Mouse (Mus musculus) right cerebral cortex, postnatal 36 days (tissue): Measurements from ENCODE around the gene Cnr2.

ENCODE experiments used
- DNase-seq, 2 experiments: peaks; one replicate each; pipeline ENCODE4 v3.0.0; 2022; ENCODE audit warnings: low spot score in 2 of 2, mixed read lengths in 1 of 2

The Cnr2 gene

DNA sequence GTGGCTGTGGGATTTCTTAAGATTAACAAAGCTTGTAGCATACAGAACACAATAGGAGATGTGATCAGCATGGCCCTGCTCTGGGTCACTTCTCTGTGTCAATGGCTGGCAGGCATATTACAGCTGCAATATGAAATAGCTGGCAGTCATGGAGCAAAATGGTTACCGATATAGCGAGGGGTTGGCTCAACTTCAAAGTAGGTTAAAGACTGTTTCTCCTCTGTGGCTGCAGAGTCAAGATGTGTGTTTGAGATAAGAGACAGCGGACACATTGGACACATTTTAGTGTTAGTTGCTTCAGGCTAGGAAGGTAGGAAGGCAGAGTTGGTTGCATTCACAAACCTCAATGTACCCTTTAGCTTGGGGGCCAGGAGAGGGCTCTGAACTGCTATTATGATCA, 11.4 kb downstream of the Cnr2 start:
- no peak for DNase-seq

DNA sequence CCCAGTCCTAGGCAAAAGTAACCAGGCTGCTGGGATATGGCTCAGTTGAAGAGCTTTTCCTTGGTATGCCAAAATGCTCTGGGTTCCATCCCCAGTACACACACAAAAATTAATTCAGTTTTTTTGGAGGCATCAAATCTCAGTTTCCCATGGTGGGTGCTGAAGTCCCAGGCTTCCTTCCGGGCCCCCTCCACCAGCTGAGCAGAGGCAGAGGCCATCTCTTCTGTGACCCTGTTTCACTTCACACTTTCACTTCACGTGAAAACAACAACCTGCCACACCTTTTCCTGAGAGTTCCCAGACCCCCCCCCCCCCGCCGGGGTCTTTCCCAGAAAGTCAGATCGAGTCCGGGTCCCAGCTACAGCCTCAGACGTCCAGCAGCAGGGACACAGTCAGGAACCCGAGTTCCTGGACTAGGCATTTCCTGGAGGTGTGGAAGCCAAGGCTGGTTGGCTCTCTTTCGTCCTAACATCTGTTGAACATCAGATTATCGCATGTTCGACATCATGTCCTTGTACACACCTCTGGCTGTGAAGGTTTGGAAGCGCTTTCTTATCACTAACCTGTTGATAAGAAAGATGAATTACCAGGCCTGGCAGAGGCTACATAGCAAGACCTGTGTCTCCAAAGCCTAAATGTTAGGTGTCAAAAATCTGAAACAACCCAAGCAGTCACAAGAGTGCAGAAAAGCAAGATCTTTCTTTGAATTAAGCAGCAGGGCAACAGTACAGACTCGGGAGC, 14.3 kb downstream of the Cnr2 start:
- no peak for DNase-seq

- no peak for DNase-seq
Observed at GRCm38 (mm10) chr4:135911531-135911930, 16.3 kb downstream of the Cnr2 start.

GRCm38 (mm10) chr4:135912164-135912563, 17.0 kb downstream of the Cnr2 start:
- no peak for DNase-seq

GRCm38 (mm10) chr4:135912835-135913234, 17.6 kb downstream of the Cnr2 start:
- DNase-seq: no peak

GRCm38 (mm10) chr4:135913433-135913832, 18.2 kb downstream of the Cnr2 start:
- DNase-seq: no peak

DNA sequence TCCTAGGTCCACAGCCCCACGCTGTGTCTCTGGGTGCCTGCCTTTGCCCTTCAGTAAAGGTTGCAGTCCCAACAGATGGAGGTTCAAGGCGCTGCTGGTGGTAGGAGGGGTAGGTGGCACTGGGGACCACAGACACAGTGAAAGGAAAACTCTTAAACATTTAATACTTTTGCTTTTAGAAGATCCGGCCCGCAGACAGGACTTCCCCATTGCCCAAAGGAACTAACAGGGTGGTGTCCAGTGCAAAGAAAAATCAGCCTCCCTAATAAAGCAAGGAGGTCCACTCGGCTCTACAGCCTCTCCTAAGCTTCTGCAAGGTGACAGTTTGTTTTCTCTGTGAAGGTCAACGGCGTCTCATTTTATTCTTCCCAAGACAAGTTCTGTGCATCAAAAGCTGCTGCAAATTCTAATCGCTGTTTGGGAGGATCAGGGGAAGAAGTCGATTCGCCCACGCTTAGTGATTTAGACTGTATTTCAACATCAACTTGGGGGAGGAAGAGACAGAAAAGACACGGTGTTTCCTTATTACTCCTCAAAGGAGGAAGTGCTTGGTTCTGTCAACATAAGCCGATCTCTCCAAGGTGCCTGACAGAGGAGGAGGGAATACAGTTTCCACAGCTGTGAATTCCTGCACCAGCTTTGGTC, 23.6 kb downstream of the Cnr2 start:
- no peak for DNase-seq

- DNase-seq: no peak
Observed at GRCm38 (mm10) chr4:135919280-135919639, 24.1 kb downstream of the Cnr2 start.

- peak; percentile 89 to 90 for DNase-seq
Observed at GRCm38 (mm10) chr4:135920304-135921241, 25.4 kb downstream of the Cnr2 start, which contains the start of gene Fuca1. Gene Fuca1 (plus strand): TSS chr4:135920735.

- DNase-seq: no peak
Observed at GRCm38 (mm10) chr4:135921257-135922120, 26.3 kb downstream of the Cnr2 start.

- no peak for DNase-seq
Observed at GRCm38 (mm10) chr4:135922190-135922589, 27.0 kb downstream of the Cnr2 start.

DNA sequence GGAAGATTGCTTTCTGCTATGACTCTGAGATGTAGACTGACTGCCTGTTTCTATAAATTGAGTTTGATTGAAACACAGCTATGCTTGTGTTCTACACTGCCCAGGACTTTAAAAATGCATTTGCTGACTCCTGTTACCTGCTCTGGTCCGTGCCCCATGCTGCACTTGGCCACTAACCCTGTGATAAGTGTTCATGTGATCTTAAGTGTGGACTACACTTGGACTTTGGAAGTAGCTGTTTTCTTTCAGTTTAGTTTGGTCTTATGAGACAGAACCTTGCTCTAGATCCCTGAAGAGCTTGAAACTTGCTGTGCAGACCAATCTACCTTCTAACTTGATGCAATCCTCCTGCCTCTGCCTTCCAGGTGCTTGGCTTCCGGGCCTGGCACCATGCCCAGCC, 29.2 kb downstream of the Cnr2 start:
- no peak for DNase-seq

GRCm38 (mm10) chr4:135925341-135925740, 30.1 kb downstream of the Cnr2 start:
- DNase-seq: no peak

- DNase-seq: no peak
Observed at GRCm38 (mm10) chr4:135926195-135926808, 31.1 kb downstream of the Cnr2 start.

GRCm38 (mm10) chr4:135926861-135927260, 31.7 kb downstream of the Cnr2 start:
- no peak for DNase-seq

DNA sequence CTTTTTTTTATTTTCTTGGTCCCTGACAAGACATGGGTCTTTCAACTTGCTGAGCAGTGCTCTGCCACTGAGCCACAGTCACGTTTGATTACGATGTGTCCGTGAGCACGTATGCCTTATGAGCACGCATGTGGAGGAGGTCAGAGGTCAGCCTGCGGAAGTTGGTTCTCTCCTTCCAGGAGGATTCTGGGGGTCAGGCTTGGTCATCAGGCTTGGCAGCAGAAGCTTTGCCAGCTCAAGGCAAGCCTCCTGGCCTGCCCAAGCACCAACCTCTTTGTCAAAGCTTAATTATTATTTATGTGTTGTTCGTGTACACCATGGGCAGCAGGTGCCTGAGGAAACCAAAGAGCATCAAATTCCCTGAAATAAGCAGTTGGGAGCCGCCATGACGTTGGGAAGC, 33.2 kb downstream of the Cnr2 start:
- no peak for DNase-seq

GRCm38 (mm10) chr4:135929405-135929804, 34.2 kb downstream of the Cnr2 start:
- no peak for DNase-seq

GRCm38 (mm10) chr4:135929828-135930227, 34.6 kb downstream of the Cnr2 start:
- no peak for DNase-seq

DNA sequence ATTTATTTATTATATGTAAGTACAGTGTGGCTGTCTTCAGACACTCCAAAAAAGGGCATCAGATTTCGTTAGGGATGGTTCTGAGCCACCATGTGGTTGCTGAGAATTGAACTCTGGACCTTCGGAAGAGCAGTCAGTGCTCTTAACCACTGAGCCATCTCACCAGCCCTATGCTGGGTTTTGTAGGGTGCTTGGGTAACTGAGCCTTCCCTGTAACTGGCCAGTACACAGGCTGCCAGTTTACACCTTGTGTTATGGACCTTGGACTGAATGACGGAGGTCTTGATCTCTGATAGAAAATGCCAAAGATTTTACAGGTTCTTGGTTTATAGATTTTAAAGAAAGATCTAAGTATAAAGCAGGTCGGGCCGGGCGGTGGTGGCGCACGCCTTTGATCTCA, 35.0 kb downstream of the Cnr2 start:
- DNase-seq: no peak

- no peak for DNase-seq
Observed at GRCm38 (mm10) chr4:135931832-135932231, 36.6 kb downstream of the Cnr2 start.
